In the genomic region with DNA sequence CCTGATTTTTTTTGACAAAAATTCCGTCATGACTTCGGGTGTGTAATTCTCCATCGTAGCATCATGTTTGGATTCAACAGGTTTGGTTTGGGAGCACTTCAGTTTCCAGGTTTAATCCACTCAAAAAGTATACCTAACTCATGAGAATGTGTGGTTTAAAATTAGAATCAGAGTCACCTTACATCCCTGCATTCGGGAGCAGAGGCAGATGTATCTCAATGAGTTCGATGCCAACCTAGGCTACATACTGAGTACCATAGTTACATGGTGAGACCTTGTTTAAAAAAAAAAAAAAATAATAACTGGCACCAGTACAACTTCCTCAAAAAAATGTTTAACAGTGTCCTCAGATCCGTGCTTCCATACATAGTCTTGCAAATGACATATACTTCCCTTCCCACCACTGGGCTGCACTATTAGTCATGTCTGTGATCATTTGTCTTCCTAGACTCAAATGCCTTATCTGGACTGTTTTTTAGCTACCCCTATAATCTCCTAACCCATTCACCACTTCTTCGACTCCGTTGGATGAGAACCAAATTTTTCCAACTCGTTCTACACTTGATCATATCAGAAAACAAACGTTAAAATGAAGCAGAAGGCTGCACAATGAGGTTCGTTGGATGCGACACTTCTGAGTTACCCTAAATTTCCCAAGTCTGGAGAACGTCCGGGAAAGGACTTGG, we compare ENCODE assay signal across 8 mouse cellular contexts. TPM values are rescaled to one million over a fixed set of nuclear protein-coding genes. Genes with fewer than 3 reads are reported as not detected.
DNase-seq lines count a peak whose midpoint lies in the region; ATAC-seq and TF ChIP-seq lines count a peak whose summit lies in the region.

No protein-coding gene starts in this region.

- DNase-seq in heart, adult 2 months: no peak
- no peak for DNase-seq in heart, adult 9 months (ENCODE audit: low spot score in 2 of 2)
- DNase-seq in ES-E14 (ENCODE audit: low read depth, low spot score): no peak
- no peak for DNase-seq in adrenal gland, postnatal 36 days
- DNase-seq in frontal cortex, postnatal 14 days (ENCODE audit: low spot score in 2 of 2): no peak
- no peak for DNase-seq in ovary, postnatal 10 days (ENCODE audit: low spot score)

- H3K4me1 ChIP-seq in heart, adult 2 months (ENCODE audit: control insufficient read depth, insufficient read depth, low read length): peaks cover 7% of the 10 kb centered on the region
- peaks cover 3 to 10% of the 10 kb centered on the region in 2 experiments; a peak in 3 of 4 replicates for H3K4me1 ChIP-seq in ES-E14 (ENCODE audit: control insufficient read depth in 2 of 2, insufficient read depth in 2 of 2, low read length in 2 of 2, poor library complexity in 1 of 2)
- peaks cover 25% of the 10 kb centered on the region for H3K4me1 ChIP-seq in heart, embryonic 16.5 days (ENCODE audit: control insufficient read depth, insufficient read depth, low read length)
- H3K4me1 ChIP-seq in megakaryocyte, embryonic 14.5 days: peaks cover 53% of the 10 kb centered on the region

- H3K27ac ChIP-seq in heart, adult 2 months: peak overlapping the region; percentile 81
- H3K27ac ChIP-seq in ES-E14 (ENCODE audit: insufficient read depth, low read depth, low read length, poor library complexity, severe bottlenecking): peak overlapping the region; percentile 52; the same call in 1 of the 2 replicates
- H3K27ac ChIP-seq in heart, embryonic 16.5 days (ENCODE audit: low read length): peak overlapping the region; percentile 91

- intact Hi-C loops in heart, adult 2 months (cut with DNase I): loop anchor here (5.0 kb wide), 2 partner anchors 64 to 169 kb away; a partner anchor contains a TSS

- in situ Hi-C loops in ES-E14 (cut with MboI; ENCODE audit: low sequenced_read_pairs in 2 of 2, unreplicated experiment in 2 of 2): no loop called here

- H3K36me3 ChIP-seq in heart, adult 2 months (ENCODE audit: control insufficient read depth, insufficient read depth, low read length): no peaks in the 10 kb centered on the region
- peaks cover 7% of the 10 kb centered on the region for H3K36me3 ChIP-seq in ES-E14 (ENCODE audit: control insufficient read depth, insufficient read depth, low read length, poor library complexity, severe bottlenecking)
- H3K36me3 ChIP-seq in heart, embryonic 16.5 days (ENCODE audit: control insufficient read depth, insufficient read depth): peaks cover 5% of the 10 kb centered on the region
- peaks cover 31% of the 10 kb centered on the region for H3K36me3 ChIP-seq in megakaryocyte, embryonic 14.5 days (replicated peaks; ENCODE audit: low read length)

- no peak for TF ChIP-seq CTCF in heart, adult 2 months (IDR thresholded peaks at IDR 0.05)

- peak overlapping the region; percentile 81 for H3K4me3 ChIP-seq in heart, adult 2 months
- H3K4me3 ChIP-seq in ES-E14 (ENCODE audit: insufficient read depth in 1 of 2, low read depth in 1 of 2, low read length in 2 of 2, poor library complexity in 1 of 2, severe bottlenecking in 1 of 2): peak overlapping the region; percentile 79 to 88
- peak overlapping the region; percentile 73 for H3K4me3 ChIP-seq in heart, embryonic 16.5 days (ENCODE audit: low read length)
- H3K4me3 ChIP-seq in megakaryocyte, embryonic 14.5 days (replicated peaks): peak overlapping the region; percentile 97

- H3K9me3 ChIP-seq in ES-E14 (ENCODE audit: control insufficient read depth, insufficient read depth, low read depth, low read length): no peaks in the 10 kb centered on the region
- no peaks in the 10 kb centered on the region for H3K9me3 ChIP-seq in heart, embryonic 16.5 days (replicated peaks; ENCODE audit: control insufficient read depth, low read length)
- peaks cover 2% of the 10 kb centered on the region; the same call in 1 of the 2 replicates for H3K9me3 ChIP-seq in megakaryocyte, embryonic 14.5 days

- ATAC-seq in heart, embryonic 16.5 days (replicated peaks; ENCODE audit: extremely low read depth, insufficient read depth, low FRiP score): no peak; the same call in 1 of the 2 replicates

- TF ChIP-seq EP300 in heart, adult 2 months (IDR thresholded peaks at IDR 0.05; ENCODE audit: insufficient read depth, low read depth, low read length): no peak

- no peaks in the 10 kb centered on the region for H3K27me3 ChIP-seq in heart, adult 2 months (ENCODE audit: control insufficient read depth, insufficient read depth, low read length)
- no peaks in the 10 kb centered on the region for H3K27me3 ChIP-seq in heart, embryonic 16.5 days (ENCODE audit: control insufficient read depth, insufficient read depth, low read length)
- peaks cover 7% of the 10 kb centered on the region for H3K27me3 ChIP-seq in megakaryocyte, embryonic 14.5 days (replicated peaks)

- WGBS in heart, adult 2 months: 29% methylated on average over 14 of the region's 14 CpGs
- 30% methylated on average over 14 of the region's 14 CpGs for WGBS in heart, embryonic 16.5 days

- TF ChIP-seq POLR2A in heart, adult 2 months (IDR thresholded peaks at IDR 0.05; ENCODE audit: insufficient read depth, low read depth, low read length): no peak

- H3K4me2 ChIP-seq in heart, embryonic 16.5 days (ENCODE audit: low read depth, low read length): peak overlapping the region; percentile 73

- H3K79me2 ChIP-seq in heart, adult 2 months (replicated peaks; ENCODE audit: control insufficient read depth, insufficient read depth, low read length): no peaks in the 10 kb centered on the region

- H3K9ac ChIP-seq in heart, adult 2 months (ENCODE audit: low read depth, low read length): peak overlapping the region; percentile 57
- peak overlapping the region; percentile 88 for H3K9ac ChIP-seq in ES-E14 (ENCODE audit: insufficient read depth, low read depth, low read length, poor library complexity, severe bottlenecking)
- peak overlapping the region; percentile 88 for H3K9ac ChIP-seq in heart, embryonic 16.5 days (ENCODE audit: low read length)

TF ChIP-seq in ES-E14, 5 proteins besides CTCF, POLR2A, EP300 and RAD21:
- no peak for TF ChIP-seq ZNF384 (IDR thresholded peaks at IDR 0.05; ENCODE audit: low read depth, low read length)
- TF ChIP-seq MAFK (IDR thresholded peaks at IDR 0.05; ENCODE audit: insufficient read depth, low read depth, low read length): no peak
- TF ChIP-seq ZC3H11A (IDR thresholded peaks at IDR 0.05; ENCODE audit: borderline replicate concordance, low read depth, low read length): no peak
- TF ChIP-seq HCFC1 (IDR thresholded peaks at IDR 0.05; ENCODE audit: borderline replicate concordance, insufficient read depth, low read length): no peak
- TF ChIP-seq CHD2 (IDR thresholded peaks at IDR 0.05; ENCODE audit: low read depth, low read length): no peak
TF ChIP-seq in ES-E14: peak in this region for 0.

RNA-seq across cellular contexts. Expression of a gene that starts 0.6 kb away (rescaled TPM):
- total RNA-seq in heart, adult 2 months (2021): 100 to 1,000 TPM; 115 to 129 TPM
- 76.7 and 168 TPM in 2 replicates for polyA plus RNA-seq in heart, adult 2 months (2012; rRNA removed)
- total RNA-seq in ES-E14 (2012; rRNA removed): 137 and 272 TPM in 2 replicates
- polyA plus RNA-seq in heart, embryonic 16.5 days (2015; fragmentation: Nextera tagmentation; extraction: Ambion mirVana): 191 and 212 TPM in 2 replicates
- 822 and 954 TPM in 2 replicates for polyA plus RNA-seq in megakaryocyte, embryonic 14.5 days (2012; ENCODE audit: insufficient read depth, low replicate concordance)
- 100 to 1,000 TPM; 211 to 217 TPM for total RNA-seq in adrenal gland, postnatal 36 days (2021)

RNA-seq across cellular contexts. Expression of a gene that starts 5.3 kb away (rescaled TPM):
- 10 to 100 TPM; 11.2 to 16.5 TPM for total RNA-seq in heart, adult 2 months (2021)
- 23.5 and 26.5 TPM in 2 replicates for polyA plus RNA-seq in heart, adult 2 months (2012; rRNA removed)
- 29.8 and 67.3 TPM in 2 replicates for total RNA-seq in ES-E14 (2012; rRNA removed)
- polyA plus RNA-seq in heart, embryonic 16.5 days (2015; fragmentation: Nextera tagmentation; extraction: Ambion mirVana): 89.5 and 99.5 TPM in 2 replicates
- 2.3 and 20.3 TPM in 2 replicates for polyA plus RNA-seq in megakaryocyte, embryonic 14.5 days (2012; ENCODE audit: insufficient read depth, low replicate concordance)
- total RNA-seq in adrenal gland, postnatal 36 days (2021): 10 to 100 TPM; 42.2 to 54.4 TPM

RNA-seq across cellular contexts. Expression of a gene that starts 8.6 kb away (rescaled TPM):
- total RNA-seq in heart, adult 2 months (2021): 1 to 10 TPM; 4.6 to 5.1 TPM
- 22.0 and 27.0 TPM in 2 replicates for polyA plus RNA-seq in heart, adult 2 months (2012; rRNA removed)
- total RNA-seq in ES-E14 (2012; rRNA removed): 93.1 and 310 TPM in 2 replicates
- 8.6 and 12.3 TPM in 2 replicates for polyA plus RNA-seq in heart, embryonic 16.5 days (2015; fragmentation: Nextera tagmentation; extraction: Ambion mirVana)
- 1.6 TPM in 1 of 2 replicates, not detected in the other for polyA plus RNA-seq in megakaryocyte, embryonic 14.5 days (2012; ENCODE audit: insufficient read depth, low replicate concordance)
- 1 to 10 TPM; 3.8 to 4.0 TPM for total RNA-seq in adrenal gland, postnatal 36 days (2021)

RNA-seq across cellular contexts. Expression of a gene that starts 37.8 kb away (rescaled TPM):
- total RNA-seq in heart, adult 2 months (2021): 10 to 100 TPM; 47.6 to 60.6 TPM
- 61.3 and 72.4 TPM in 2 replicates for polyA plus RNA-seq in heart, adult 2 months (2012; rRNA removed)
- 20.8 and 48.1 TPM in 2 replicates for total RNA-seq in ES-E14 (2012; rRNA removed)
- 45.8 and 52.0 TPM in 2 replicates for polyA plus RNA-seq in heart, embryonic 16.5 days (2015; fragmentation: Nextera tagmentation; extraction: Ambion mirVana)
- polyA plus RNA-seq in megakaryocyte, embryonic 14.5 days (2012; ENCODE audit: insufficient read depth, low replicate concordance): 312 and 469 TPM in 2 replicates
- 100 to 1,000 TPM; 106 to 131 TPM for total RNA-seq in adrenal gland, postnatal 36 days (2021)

RNA-seq across cellular contexts. Expression of a gene that starts 49.8 kb away (rescaled TPM):
- total RNA-seq in heart, adult 2 months (2021): not detected
- polyA plus RNA-seq in heart, adult 2 months (2012; rRNA removed): not detected in 2 replicates
- total RNA-seq in ES-E14 (2012; rRNA removed): 0.85 and 1.4 TPM in 2 replicates
- 0.59 and 2.2 TPM in 2 replicates for polyA plus RNA-seq in heart, embryonic 16.5 days (2015; fragmentation: Nextera tagmentation; extraction: Ambion mirVana)
- 0.30 and 2.1 TPM in 2 replicates for polyA plus RNA-seq in megakaryocyte, embryonic 14.5 days (2012; ENCODE audit: insufficient read depth, low replicate concordance)
- total RNA-seq in adrenal gland, postnatal 36 days (2021): under 1 TPM; 0.66 to 0.79 TPM

Comparison
In these comparisons a context has a peak if more than half of its experiments do, and no peak if none do; other contexts are left out.
1. RNA of a gene that starts 8.6 kb away (total RNA-seq): 93.1 to 310 TPM in ES-E14; 4.6 to 5.1 TPM in heart, adult 2 months and 3.8 to 4.0 TPM in adrenal gland, postnatal 36 days; every median in the first group is over 10 times any median in the second.
2. Peak in every context shown above with its lines, with median percentiles within 50 percentile points of each other: H3K27ac ChIP-seq, H3K4me3 ChIP-seq and H3K9ac ChIP-seq.